Mouse (Mus musculus): ENCODE data around the gene Tff2. TPM values are rescaled to one million over a fixed set of nuclear protein-coding genes. Genes with fewer than 3 reads are reported as not detected.

The Tff2 gene
- total RNA-seq, 2 experiments from 2014 or later: not detected

DNA sequence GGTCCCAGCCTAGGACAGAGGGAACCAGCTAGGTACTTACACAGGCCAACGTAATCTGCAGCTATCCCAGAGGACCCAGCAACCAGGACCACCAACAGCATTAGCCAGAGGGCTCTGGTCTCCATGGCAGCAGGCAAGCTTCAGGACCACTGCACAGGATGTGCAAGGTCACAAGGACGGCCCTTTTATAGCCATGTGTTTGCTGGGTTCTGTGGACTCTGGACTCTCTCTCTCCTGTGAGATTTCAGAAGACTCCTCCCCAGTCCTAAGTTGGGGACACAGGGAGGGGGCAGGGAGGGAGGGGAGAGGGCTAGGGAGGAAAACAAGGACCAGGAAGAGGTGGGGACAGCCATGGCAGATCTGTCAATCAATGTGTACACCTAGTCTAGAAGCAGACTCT is 14.6 kb downstream of the Tff2 start, which contains the start of gene Tff3:
TSS of gene Tff3 (minus strand) at position 195 of the 400 bp plus-strand sequence.
- no peak within 1 kb of the TSS for H3K27ac ChIP-seq
- DNase-seq (ENCODE audit: low spot score in 2 of 2): no peak
- TF ChIP-seq CTCF (conservative IDR thresholded peaks at IDR 0.05): no peak
- no peak within 1 kb of the TSS for H3K4me3 ChIP-seq

DNA sequence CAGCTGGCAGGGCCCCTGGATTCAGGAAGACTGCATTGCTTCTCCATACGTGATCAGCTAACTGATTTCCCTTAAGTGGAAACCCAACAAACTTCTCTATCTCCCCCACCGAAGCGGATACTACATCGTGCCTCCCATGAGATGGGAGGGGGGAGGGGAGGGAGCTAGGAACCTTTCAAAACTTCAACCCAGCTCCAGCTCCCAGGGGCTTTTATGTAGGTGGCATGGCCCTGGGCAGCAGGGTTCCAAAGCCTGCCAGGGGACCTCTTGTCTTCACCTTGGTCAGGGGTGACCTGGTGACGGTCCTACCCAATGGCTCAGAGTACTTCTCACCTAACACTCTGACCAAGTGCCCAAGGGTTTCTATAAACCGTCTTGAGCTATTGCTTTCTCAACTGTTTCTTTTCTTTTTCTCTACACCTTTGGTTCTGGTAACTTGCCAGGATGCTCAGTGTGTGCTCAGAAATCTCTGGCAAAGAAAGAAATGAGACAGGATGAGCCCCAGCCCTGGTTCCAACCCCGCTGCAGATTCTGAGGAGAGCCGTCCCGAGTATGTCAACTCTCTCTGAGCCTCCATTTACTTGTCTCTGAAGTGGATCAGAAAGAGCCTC is 15.3 kb downstream of the Tff2 start:
- no peak for DNase-seq (ENCODE audit: low spot score in 2 of 2)
- Histone ChIP-seq H3K4me3 (no peak overlapping the region), H3K27ac (no peak overlapping the region)
- no peak for TF ChIP-seq CTCF (conservative IDR thresholded peaks at IDR 0.05)

DNA sequence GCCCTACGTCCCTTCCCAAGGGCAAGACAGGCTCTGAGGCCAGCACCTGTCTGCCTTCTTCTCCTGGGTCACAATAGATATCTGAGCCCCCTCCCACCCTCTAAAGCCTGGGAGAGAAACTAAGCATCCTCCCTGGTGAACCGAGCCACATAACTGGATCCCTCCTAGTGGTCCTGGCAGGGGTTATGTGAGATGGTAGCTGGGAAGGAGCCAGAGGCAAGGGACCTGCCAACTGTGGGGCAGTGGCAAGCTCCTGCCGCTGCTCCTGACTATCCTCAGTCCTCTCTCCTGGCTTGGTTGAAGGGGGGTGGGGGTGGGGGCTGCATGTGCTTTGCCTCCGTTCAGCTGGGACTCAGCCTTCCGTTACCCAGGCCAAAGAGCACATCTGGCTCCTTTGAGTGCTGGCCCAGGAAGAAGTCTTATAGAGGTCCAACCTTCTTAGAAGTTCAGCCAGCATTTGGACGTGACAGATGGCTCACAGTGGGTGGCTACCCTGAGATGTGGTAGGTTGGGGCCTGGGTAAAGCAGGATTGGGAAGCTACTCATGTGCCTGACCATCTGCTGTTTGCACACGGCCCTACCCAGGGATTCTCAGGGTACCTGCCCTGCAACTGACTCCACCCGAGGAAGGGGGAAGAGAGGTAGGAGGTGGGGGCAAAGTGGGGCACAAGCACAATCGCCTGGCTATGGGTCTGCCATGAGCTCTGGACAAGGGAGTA is 18.4 kb downstream of the Tff2 start:
- no peak for TF ChIP-seq CTCF (conservative IDR thresholded peaks at IDR 0.05)
- peak in 1 of 2 experiments; percentile 28 for DNase-seq (ENCODE audit: low spot score in 2 of 2)
- H3K27ac ChIP-seq: no peak overlapping the region
- H3K4me3 ChIP-seq: no peak overlapping the region

DNA sequence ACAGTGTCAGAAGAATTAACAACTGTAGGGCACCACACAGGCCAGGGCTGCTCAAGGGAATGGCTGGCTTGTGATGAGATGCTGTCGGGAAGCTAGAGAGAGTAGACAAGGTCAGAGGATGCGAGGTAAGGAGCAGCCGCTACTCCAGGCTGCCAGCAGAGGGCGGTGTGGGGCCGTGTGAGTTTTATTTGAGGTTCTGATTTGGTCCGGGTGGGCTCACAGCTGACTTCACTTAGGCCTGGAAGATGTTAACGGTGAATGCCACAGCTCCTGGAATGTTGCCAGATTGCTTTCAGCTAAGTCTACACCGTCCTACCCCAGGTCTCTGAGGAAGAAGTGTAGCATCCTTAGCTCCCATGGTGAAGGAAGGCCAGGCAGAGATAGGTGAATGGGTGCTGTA is 22.1 kb downstream of the Tff2 start:
- H3K27ac ChIP-seq: no peak overlapping the region
- peak; percentile 91 for TF ChIP-seq CTCF (conservative IDR thresholded peaks at IDR 0.05)
- no peak overlapping the region for H3K4me3 ChIP-seq
- peak in 1 of 2 experiments; percentile 69 for DNase-seq (ENCODE audit: low spot score in 2 of 2)

- TF ChIP-seq CTCF (conservative IDR thresholded peaks at IDR 0.05): peak; percentile 91
- H3K27ac ChIP-seq: no peak overlapping the region
- DNase-seq (ENCODE audit: low spot score in 2 of 2): peak; percentile 77 to 85
- H3K4me3 ChIP-seq: no peak overlapping the region
Observed at GRCm38 (mm10) chr17:31119429-31119828, 24.7 kb downstream of the Tff2 start.

GRCm38 (mm10) chr17:31117946-31118345 is 26.1 kb downstream of the Tff2 start:
- no peak for TF ChIP-seq CTCF (conservative IDR thresholded peaks at IDR 0.05)

GRCm38 (mm10) chr17:31116063-31116462 is 28.0 kb downstream of the Tff2 start:
- Histone ChIP-seq H3K4me3 (no peak overlapping the region), H3K27ac (no peak overlapping the region)
- no peak for TF ChIP-seq CTCF (conservative IDR thresholded peaks at IDR 0.05)
- no peak for DNase-seq (ENCODE audit: low spot score in 2 of 2)

More at GRCm38 (mm10) chr17:31117946-31118345, 26.1 kb downstream of the Tff2 start:
- no peak overlapping the region for H3K27ac ChIP-seq
- DNase-seq (ENCODE audit: low spot score in 2 of 2): no peak
- H3K4me3 ChIP-seq: no peak overlapping the region

DNA sequence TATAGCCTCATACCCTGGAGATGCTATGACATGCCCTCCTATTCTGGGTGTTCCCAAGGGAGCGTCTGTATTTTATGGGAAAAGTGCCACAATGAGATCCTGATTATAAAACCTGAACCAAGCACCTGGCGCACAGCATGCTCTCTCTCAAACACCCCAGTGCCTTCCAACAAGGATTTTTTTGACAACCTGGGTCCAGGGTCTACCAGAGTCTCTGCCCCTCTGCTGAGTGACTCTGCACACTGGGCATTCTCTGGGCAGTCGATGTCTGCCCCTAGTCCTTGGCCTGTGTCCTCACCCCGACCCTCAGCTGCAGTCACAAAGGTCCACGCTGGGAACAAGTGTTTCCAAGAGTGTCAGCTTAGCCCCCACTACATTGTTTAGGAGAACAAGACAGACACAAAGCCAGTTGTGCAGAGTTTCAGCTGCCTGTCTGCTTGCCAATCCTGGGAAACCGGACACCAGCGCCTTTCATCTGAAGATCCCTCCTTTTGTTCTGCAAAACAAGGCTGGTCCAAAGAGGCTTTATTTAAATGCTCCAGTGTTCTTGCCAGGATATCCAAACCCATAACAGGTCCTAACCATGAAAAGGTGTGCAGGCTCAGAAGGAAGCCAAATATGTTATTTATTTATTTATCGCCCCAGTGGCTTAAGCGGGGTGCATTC is 30.8 kb downstream of the Tff2 start:
- H3K4me3 ChIP-seq: no peak overlapping the region
- peak in 1 of 2 experiments; percentile 33 for DNase-seq (ENCODE audit: low spot score in 2 of 2)
- no peak for TF ChIP-seq CTCF (conservative IDR thresholded peaks at IDR 0.05)
- peak overlapping the region; percentile 40; the same call in 1 of the 2 replicates for H3K27ac ChIP-seq

GRCm38 (mm10) chr17:31108388-31108787 is 35.7 kb downstream of the Tff2 start:
- TF ChIP-seq CTCF (conservative IDR thresholded peaks at IDR 0.05): no peak
- DNase-seq (ENCODE audit: low spot score in 2 of 2): no peak
- Histone ChIP-seq H3K4me3 (no peak overlapping the region), H3K27ac (no peak overlapping the region)

- Histone ChIP-seq H3K4me3 (no peak overlapping the region), H3K27ac (no peak overlapping the region)
- DNase-seq (ENCODE audit: low spot score in 2 of 2): no peak
- no peak for TF ChIP-seq CTCF (conservative IDR thresholded peaks at IDR 0.05)
Observed at GRCm38 (mm10) chr17:31103823-31104222, 40.3 kb downstream of the Tff2 start.

- no peak for TF ChIP-seq CTCF (conservative IDR thresholded peaks at IDR 0.05)
- no peak overlapping the region for H3K27ac ChIP-seq
- DNase-seq (ENCODE audit: low spot score in 2 of 2): no peak
- H3K4me3 ChIP-seq: no peak overlapping the region
Observed at GRCm38 (mm10) chr17:31103007-31103570, 41.0 kb downstream of the Tff2 start.

DNA sequence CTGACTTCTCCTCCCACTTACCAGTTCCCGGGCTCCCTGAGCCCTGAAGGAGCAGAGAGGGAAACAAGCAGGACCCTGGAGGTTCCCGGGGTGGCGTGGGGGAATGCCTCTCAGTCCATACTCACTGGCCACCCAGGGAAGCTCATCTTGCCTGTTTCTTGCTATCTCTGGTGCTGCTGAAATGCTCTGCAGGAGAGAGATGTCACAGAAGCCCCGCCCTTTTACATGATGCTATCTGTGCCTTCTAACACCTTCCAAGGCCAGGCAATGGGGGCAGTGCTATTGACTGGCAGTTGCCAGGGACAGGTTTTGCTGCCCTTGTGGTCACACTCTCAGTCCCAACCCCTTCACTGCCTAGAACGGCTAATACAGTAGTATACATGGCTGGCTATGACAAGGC is 45.3 kb downstream of the Tff2 start:
- no peak for TF ChIP-seq CTCF (conservative IDR thresholded peaks at IDR 0.05)
- Histone ChIP-seq H3K4me3 (no peak overlapping the region), H3K27ac (0 out of 2 replicates have a peak overlapping the region, but pooled peaks have one; percentile 7)
- no peak for DNase-seq (ENCODE audit: low spot score in 2 of 2)

- Histone ChIP-seq H3K27ac (no peak overlapping the region), H3K4me3 (no peak overlapping the region)
- no peak for TF ChIP-seq CTCF (conservative IDR thresholded peaks at IDR 0.05)
- no peak for DNase-seq (ENCODE audit: low spot score in 2 of 2)
Observed at GRCm38 (mm10) chr17:31096893-31097292, 47.2 kb downstream of the Tff2 start.
